Mouse (Mus musculus) B cell, adult 2 months (primary cell): ENCODE measurements at regions not wholly inside any gene's neighbourhood (a gene's known extent, or its start where the extent isn't known, plus 50 kb on each side); places are given as distances from the start of the nearest gene placed in this dataset.

Experiments
- DNase-seq, 2 experiments: peaks; one replicate each; pipeline ENCODE4 v3.0.0; 2022

GRCm38 (mm10) chr10:14333344-14333743, 212.1 kb downstream of the Adgrg6 start:
- DNase-seq, result no peak

- DNase-seq, result no peak
Measured at GRCm38 (mm10) chr10:14332688-14333117, 212.8 kb downstream of the Adgrg6 start.

GRCm38 (mm10) chr10:14328846-14329245, 216.6 kb downstream of the Adgrg6 start:
- DNase-seq, result no peak

GRCm38 (mm10) chr10:14326229-14326628, 219.2 kb downstream of the Adgrg6 start:
- DNase-seq, result no peak

GRCm38 (mm10) chr10:14321503-14321902, 224.0 kb downstream of the Adgrg6 start:
- peak; percentile 85 to 86 for DNase-seq

GRCm38 (mm10) chr10:14315232-14315631, 230.2 kb downstream of the Adgrg6 start:
- DNase-seq, result no peak

GRCm38 (mm10) chr10:14314607-14315006, 230.9 kb downstream of the Adgrg6 start:
- DNase-seq, result no peak

GRCm38 (mm10) chr10:14314004-14314581, 231.4 kb downstream of the Adgrg6 start:
- DNase-seq, result no peak

- no peak for DNase-seq
Measured at GRCm38 (mm10) chr10:14312959-14313358, 232.5 kb downstream of the Adgrg6 start.

- no peak for DNase-seq
Measured at GRCm38 (mm10) chr10:14311962-14312361, 233.5 kb downstream of the Adgrg6 start.

GRCm38 (mm10) chr10:14306811-14307210, 238.6 kb downstream of the Adgrg6 start:
- no peak for DNase-seq

GRCm38 (mm10) chr10:14303476-14303875, 242.0 kb downstream of the Adgrg6 start:
- DNase-seq, result no peak

- no peak for DNase-seq
Measured at GRCm38 (mm10) chr10:14296147-14296546, 249.3 kb downstream of the Adgrg6 start.

GRCm38 (mm10) chr10:14292701-14293100, 252.8 kb downstream of the Adgrg6 start:
- DNase-seq, result peak; percentile 54

- no peak for DNase-seq
Measured at GRCm38 (mm10) chr10:14287551-14287950, 257.9 kb downstream of the Adgrg6 start.

GRCm38 (mm10) chr10:14276631-14277030, 268.8 kb downstream of the Adgrg6 start:
- no peak for DNase-seq

- DNase-seq, result no peak
Measured at GRCm38 (mm10) chr10:14275477-14275876, 270.0 kb downstream of the Adgrg6 start.

- no peak for DNase-seq
Measured at GRCm38 (mm10) chr10:14270008-14270407, 275.5 kb downstream of the Adgrg6 start.

- DNase-seq, result no peak
Measured at GRCm38 (mm10) chr10:14267641-14268040, 277.8 kb downstream of the Adgrg6 start.

GRCm38 (mm10) chr10:14239670-14240069, 273.8 kb downstream of the Hivep2 start:
- no peak for DNase-seq

GRCm38 (mm10) chr10:14234896-14235604, 269.2 kb downstream of the Hivep2 start:
- DNase-seq, result no peak

GRCm38 (mm10) chr10:14234005-14234602, 268.2 kb downstream of the Hivep2 start:
- DNase-seq, result no peak

GRCm38 (mm10) chr10:14233335-14233734, 267.5 kb downstream of the Hivep2 start:
- DNase-seq, result peak; percentile 26 to 41

- no peak for DNase-seq
Measured at GRCm38 (mm10) chr10:14231464-14231863, 265.6 kb downstream of the Hivep2 start.
